Mouse (Mus musculus) megakaryocyte, embryonic 14.5 days (primary cell): ENCODE measurements at regions not wholly inside any gene's neighbourhood (a gene's known extent, or its start where the extent isn't known, plus 50 kb on each side); places are given as distances from the start of the nearest gene placed in this dataset.
"Not testable (repeated sequence)": the region's sequence is repeated elsewhere in the genome, so short reads cannot be mapped to it uniquely, and the experiment has no call there.

Source experiments
- FLI1 ChIP-seq: IDR thresholded peaks from 2 replicates; pipeline ENCODE4 v1.6.1; 2012; ENCODE audit warnings: low read length, inconsistent platforms, mixed read lengths
- GATA1 ChIP-seq: IDR thresholded peaks from 3 replicates; pipeline ENCODE4 v1.6.1; 2012; ENCODE audit warnings: mixed read lengths, low read length, inconsistent platforms, borderline replicate concordance

GRCm38 (mm10) chr13:81025241-81025760, 142.1 kb downstream of the Arrdc3 start:
- TF ChIP-seq GATA1, FLI1: not testable (repeated sequence)
